Mouse (Mus musculus): Measurements from ENCODE around the gene Ctdsp2. TPM values are rescaled to one million over a fixed set of nuclear protein-coding genes. Genes with fewer than 3 reads are reported as not detected.

Gene Ctdsp2
- total and polyA plus RNA-seq, 2 experiments from 2014 or later, result 11.2 to 50.1 TPM

GRCm38 (mm10) chr10:126984189-126985004 lies 5.9 kb downstream of the Ctdsp2 start:
- TF ChIP-seq CTCF (IDR thresholded peaks at IDR 0.05), result no peak
- Histone ChIP-seq H3K27me3 (ENCODE audit: insufficient read depth, low read length) (no peaks in the 10 kb centered on the region), H3K9ac (replicated peaks; ENCODE audit: low read length, poor library complexity, severe bottlenecking) (no peak overlapping the region), H3K9me3 (ENCODE audit: low read length) (no peaks in the 10 kb centered on the region), H3K4me1 (ENCODE audit: insufficient read depth, low read length) (peaks cover 30% of the 10 kb centered on the region), H3K27ac (ENCODE audit: low read depth, low read length) (peak overlapping the region; percentile 18; the same call in 1 of the 2 replicates), H3K4me3 (ENCODE audit: low read depth, low read length) (no peak overlapping the region), H3K36me3 (ENCODE audit: insufficient read depth, low read length) (no peaks in the 10 kb centered on the region), H3K4me2 (ENCODE audit: low read depth, low read length, poor library complexity, severe bottlenecking) (peak overlapping the region; percentile 12; the same call in 1 of the 2 replicates)
- ATAC-seq (ENCODE audit: low FRiP score) (no peak), DNase-seq (ENCODE audit: low spot score) (peak; percentile 53)
- whole genome bisulfite sequencing, result 19% methylated on average over 5 of the region's 5 CpGs

GRCm38 (mm10) chr10:126985127-126985526 lies 6.6 kb downstream of the Ctdsp2 start:
- TF ChIP-seq CTCF (IDR thresholded peaks at IDR 0.05), result no peak
- ATAC-seq (ENCODE audit: low FRiP score) (no peak), DNase-seq (ENCODE audit: low spot score) (no peak)
- Histone ChIP-seq H3K27me3 (ENCODE audit: insufficient read depth, low read length) (no peaks in the 10 kb centered on the region), H3K4me1 (ENCODE audit: insufficient read depth, low read length) (peaks cover 30% of the 10 kb centered on the region), H3K4me3 (ENCODE audit: low read depth, low read length) (no peak overlapping the region), H3K9me3 (ENCODE audit: low read length) (no peaks in the 10 kb centered on the region), H3K36me3 (ENCODE audit: insufficient read depth, low read length) (no peaks in the 10 kb centered on the region), H3K27ac (ENCODE audit: low read depth, low read length) (no peak overlapping the region), H3K9ac (replicated peaks; ENCODE audit: low read length, poor library complexity, severe bottlenecking) (no peak overlapping the region), H3K4me2 (ENCODE audit: low read depth, low read length, poor library complexity, severe bottlenecking) (peak overlapping the region; percentile 12; the same call in 1 of the 2 replicates)
- 80% methylated on average over 4 of the region's 4 CpGs for WGBS

- peaks cover 30% of the 10 kb centered on the region for H3K4me1 ChIP-seq (ENCODE audit: insufficient read depth, low read length)
- 94% methylated on average over 9 of the region's 9 CpGs for WGBS
- TF ChIP-seq CTCF (IDR thresholded peaks at IDR 0.05), result no peak
Observed at GRCm38 (mm10) chr10:126985579-126985978, 7.1 kb downstream of the Ctdsp2 start.

GRCm38 (mm10) chr10:126986541-126986961 lies 8.0 kb downstream of the Ctdsp2 start:
- no peak overlapping the region for H3K4me3 ChIP-seq (ENCODE audit: low read depth, low read length)

More at GRCm38 (mm10) chr10:126985579-126985978, 7.1 kb downstream of the Ctdsp2 start:
- Histone ChIP-seq H3K27ac (ENCODE audit: low read depth, low read length) (no peak overlapping the region), H3K9me3 (ENCODE audit: low read length) (no peaks in the 10 kb centered on the region), H3K9ac (replicated peaks; ENCODE audit: low read length, poor library complexity, severe bottlenecking) (no peak overlapping the region), H3K27me3 (ENCODE audit: insufficient read depth, low read length) (no peaks in the 10 kb centered on the region), H3K4me2 (ENCODE audit: low read depth, low read length, poor library complexity, severe bottlenecking) (no peak overlapping the region), H3K4me3 (ENCODE audit: low read depth, low read length) (no peak overlapping the region), H3K36me3 (ENCODE audit: insufficient read depth, low read length) (no peaks in the 10 kb centered on the region)
- ATAC-seq (ENCODE audit: low FRiP score) (no peak), DNase-seq (ENCODE audit: low spot score) (no peak)

GRCm38 (mm10) chr10:126987183-126988118 lies 8.9 kb downstream of the Ctdsp2 start:
- Histone ChIP-seq H3K4me1 (ENCODE audit: insufficient read depth, low read length) (peaks cover 22% of the 10 kb centered on the region), H3K9ac (replicated peaks; ENCODE audit: low read length, poor library complexity, severe bottlenecking) (no peak overlapping the region), H3K27ac (ENCODE audit: low read depth, low read length) (no peak overlapping the region)

More at GRCm38 (mm10) chr10:126986541-126986961, 8.0 kb downstream of the Ctdsp2 start:
- WGBS, result 44% methylated on average over 4 of the region's 4 CpGs
- DNase-seq (ENCODE audit: low spot score) (peak; percentile 91), ATAC-seq (ENCODE audit: low FRiP score) (peak; percentile 48)
- peaks cover 23% of the 10 kb centered on the region for H3K4me1 ChIP-seq (ENCODE audit: insufficient read depth, low read length)
- H3K9me3 ChIP-seq (ENCODE audit: low read length), result no peaks in the 10 kb centered on the region
- H3K27me3 ChIP-seq (ENCODE audit: insufficient read depth, low read length), result no peaks in the 10 kb centered on the region
- H3K27ac ChIP-seq (ENCODE audit: low read depth, low read length), result 0 out of 2 replicates have a peak overlapping the region, but pooled peaks have one; percentile 27
- 0 out of 2 replicates have a peak, but pooled peaks cover 5% of the 10 kb centered on the region for H3K36me3 ChIP-seq (ENCODE audit: insufficient read depth, low read length)
- TF ChIP-seq CTCF (IDR thresholded peaks at IDR 0.05), result no peak
- no peak overlapping the region; the same call in 1 of the 2 replicates for H3K9ac ChIP-seq (replicated peaks; ENCODE audit: low read length, poor library complexity, severe bottlenecking)
- no peak overlapping the region for H3K4me2 ChIP-seq (ENCODE audit: low read depth, low read length, poor library complexity, severe bottlenecking)

More at GRCm38 (mm10) chr10:126987183-126988118, 8.9 kb downstream of the Ctdsp2 start:
- WGBS, result 67% methylated on average over 8 of the region's 8 CpGs
- Histone ChIP-seq H3K4me3 (ENCODE audit: low read depth, low read length) (no peak overlapping the region), H3K36me3 (ENCODE audit: insufficient read depth, low read length) (peaks cover 9% of the 10 kb centered on the region), H3K4me2 (ENCODE audit: low read depth, low read length, poor library complexity, severe bottlenecking) (no peak overlapping the region), H3K9me3 (ENCODE audit: low read length) (no peaks in the 10 kb centered on the region), H3K27me3 (ENCODE audit: insufficient read depth, low read length) (no peaks in the 10 kb centered on the region)
- no peak for TF ChIP-seq CTCF (IDR thresholded peaks at IDR 0.05)
- ATAC-seq (ENCODE audit: low FRiP score) (no peak), DNase-seq (ENCODE audit: low spot score) (no peak)

Data from midbrain, postnatal 0 days (tissue).